In genomic region chr14:32005673-32006261, GRCm38 (mm10) we compare ENCODE assay signal across 9 mouse cellular contexts. TPM values are rescaled to one million over a fixed set of nuclear protein-coding genes. Genes with fewer than 3 reads are reported as not detected.
A peak's percentile ranks its signal among the peaks of the same experiment; 100 is the strongest.
DNase-seq lines count a peak whose midpoint lies in the region; ATAC-seq and TF ChIP-seq lines count a peak whose summit lies in the region.
"Had no signal": no experiment of that assay in that cellular context is flagged by ENCODE, and none has a peak within 500 bp of the region (broad histone marks: within the 10 kb centered on the region; RNA-seq: fewer than 3 reads in every experiment).

No protein-coding gene starts in this region.

- no peak overlapping the region for H3K27ac ChIP-seq in heart, embryonic 12.5 days (ENCODE audit: poor library complexity, severe bottlenecking)
- H3K27ac ChIP-seq in stomach, embryonic 16.5 days (ENCODE audit: low read length): no peak overlapping the region
- H3K27ac ChIP-seq in stomach, postnatal 0 days (replicated peaks): no peak overlapping the region
- H3K27ac ChIP-seq in small intestine, adult 2 months (ENCODE audit: insufficient read depth, low read depth, low read length): peak overlapping the region; percentile 31; the same call in 1 of the 2 replicates

- H3K36me3 ChIP-seq in heart, embryonic 12.5 days: no peaks in the 10 kb centered on the region
- no peaks in the 10 kb centered on the region for H3K36me3 ChIP-seq in stomach, embryonic 16.5 days (ENCODE audit: control insufficient read depth, insufficient read depth, low read length)
- H3K36me3 ChIP-seq in stomach, postnatal 0 days (ENCODE audit: control insufficient read depth, insufficient read depth, low read length): no peaks in the 10 kb centered on the region
- H3K36me3 ChIP-seq in small intestine, adult 2 months (ENCODE audit: control insufficient read depth, insufficient read depth, low read length): no peaks in the 10 kb centered on the region

- no peak overlapping the region for H3K4me3 ChIP-seq in heart, embryonic 12.5 days
- no peak overlapping the region for H3K4me3 ChIP-seq in stomach, embryonic 16.5 days (replicated peaks; ENCODE audit: low read length)
- H3K4me3 ChIP-seq in stomach, postnatal 0 days (ENCODE audit: low read depth, low read length): no peak overlapping the region
- no peak overlapping the region for H3K4me3 ChIP-seq in small intestine, adult 2 months (ENCODE audit: low read depth, low read length)

- TF ChIP-seq CTCF in stomach, postnatal 0 days (IDR thresholded peaks at IDR 0.05; ENCODE audit: low read depth): no peak
- no peak for TF ChIP-seq CTCF in small intestine, adult 2 months (IDR thresholded peaks at IDR 0.05; ENCODE audit: extremely low read depth, insufficient read length, insufficient replicate concordance, low read depth, low read length)

- intact Hi-C loops in heart, postnatal 10 days (cut with DNase I): no loop called here

- H3K9me3 ChIP-seq in heart, embryonic 12.5 days (replicated peaks): no peaks in the 10 kb centered on the region
- no peaks in the 10 kb centered on the region for H3K9me3 ChIP-seq in stomach, embryonic 16.5 days (replicated peaks; ENCODE audit: control insufficient read depth, low read length)
- no peaks in the 10 kb centered on the region for H3K9me3 ChIP-seq in stomach, postnatal 0 days (ENCODE audit: control insufficient read depth, low read length)

- peak; percentile 67 for DNase-seq in heart, adult 8-10 months (ENCODE audit: low spot score)
- DNase-seq in stomach, postnatal 0 days (ENCODE audit: low spot score): no peak
- DNase-seq in heart, postnatal 10 days: peak; percentile 21 to 47
- no peak for DNase-seq in embryo, embryonic 10.5 days (ENCODE audit: low spot score)
- DNase-seq: cerebellum, adult 11-12 months; layer of hippocampus, postnatal 36 days had no signal

- no peak overlapping the region for H3K9ac ChIP-seq in heart, embryonic 12.5 days
- no peak overlapping the region for H3K9ac ChIP-seq in stomach, embryonic 16.5 days (ENCODE audit: low read length)
- H3K9ac ChIP-seq in stomach, postnatal 0 days (ENCODE audit: low read length): no peak overlapping the region

- no peak overlapping the region for H3K4me2 ChIP-seq in heart, embryonic 12.5 days
- H3K4me2 ChIP-seq in stomach, embryonic 16.5 days (ENCODE audit: low read depth, low read length): no peak overlapping the region
- H3K4me2 ChIP-seq in stomach, postnatal 0 days (replicated peaks; ENCODE audit: low read depth): no peak overlapping the region

- ATAC-seq in heart, embryonic 12.5 days (ENCODE audit: insufficient number of reproducible peaks, low FRiP score): no peak
- peak; percentile 53; the same call in 1 of the 2 replicates for ATAC-seq in stomach, embryonic 16.5 days (ENCODE audit: insufficient read depth, low FRiP score)
- no peak for ATAC-seq in stomach, postnatal 0 days (ENCODE audit: low FRiP score, low TSS enrichment)

- 73% methylated on average over 9 of the region's 9 CpGs for WGBS in heart, embryonic 12.5 days
- 77% methylated on average over 9 of the region's 9 CpGs for WGBS in stomach, embryonic 16.5 days
- 72% methylated on average over 9 of the region's 9 CpGs for WGBS in stomach, postnatal 0 days
- 71% methylated on average over 9 of the region's 9 CpGs for WGBS in small intestine, adult 2 months

- no peaks in the 10 kb centered on the region for H3K27me3 ChIP-seq in heart, embryonic 12.5 days (replicated peaks)
- no peaks in the 10 kb centered on the region for H3K27me3 ChIP-seq in stomach, embryonic 16.5 days (ENCODE audit: control insufficient read depth, insufficient read depth, low read length)
- no peaks in the 10 kb centered on the region for H3K27me3 ChIP-seq in stomach, postnatal 0 days (ENCODE audit: control insufficient read depth, insufficient read depth, low read length)
- H3K27me3 ChIP-seq in small intestine, adult 2 months (ENCODE audit: control insufficient read depth, insufficient read depth, low read length): no peaks in the 10 kb centered on the region

- no peak for TF ChIP-seq EP300 in stomach, postnatal 0 days (optimal IDR thresholded peaks at IDR 0.05)

- no peak for TF ChIP-seq POLR2A in small intestine, adult 2 months (IDR thresholded peaks at IDR 0.05; ENCODE audit: low read depth, low read length)

- peaks cover 11% of the 10 kb centered on the region; the same call in 1 of the 2 replicates for H3K4me1 ChIP-seq in heart, embryonic 12.5 days (replicated peaks)
- H3K4me1 ChIP-seq in stomach, embryonic 16.5 days (ENCODE audit: control insufficient read depth, insufficient read depth, low read length): 0 out of 2 replicates have a peak, but pooled peaks cover 4% of the 10 kb centered on the region
- no peaks in the 10 kb centered on the region for H3K4me1 ChIP-seq in stomach, postnatal 0 days (replicated peaks; ENCODE audit: control insufficient read depth, insufficient read depth)
- 0 out of 2 replicates have a peak, but pooled peaks cover 1% of the 10 kb centered on the region for H3K4me1 ChIP-seq in small intestine, adult 2 months (ENCODE audit: control insufficient read depth, insufficient read depth, insufficient read length, low read length)

RNA-seq across cellular contexts. Expression of gene Galnt15, which starts 23.0 kb away (rescaled TPM):
- 10 to 100 TPM; 13.9 to 22.2 (median 18.3) TPM for total RNA-seq in heart, adult 8-10 months (2022)
- polyA plus RNA-seq in heart, embryonic 12.5 days (2016; fragmentation: Nextera tagmentation; extraction: Ambion mirVana): 0.29 and 0.35 TPM in 2 replicates
- 0.32 and 0.35 TPM in 2 replicates for polyA plus RNA-seq in stomach, embryonic 16.5 days (2015; fragmentation: Nextera tagmentation; extraction: Ambion mirVana)
- 0.56 and 0.71 TPM in 2 replicates for polyA plus RNA-seq in stomach, postnatal 0 days (2015; fragmentation: Nextera tagmentation; extraction: Ambion mirVana)
- total RNA-seq in heart, postnatal 10 days (2021): 10 to 100 TPM; 11.6 to 13.0 TPM
- 0.72 and 2.1 TPM in 2 replicates for polyA plus RNA-seq in small intestine, adult 2 months (2012; rRNA removed)

Comparison
In these comparisons a context has a peak if more than half of its experiments do, and no peak if none do; other contexts are left out.
1. DNase-seq: peak in heart, adult 8-10 months (single experiment) and heart, postnatal 10 days (2 of 2); none in stomach, postnatal 0 days (single experiment) and embryo, embryonic 10.5 days (single experiment).